In the genomic region with DNA sequence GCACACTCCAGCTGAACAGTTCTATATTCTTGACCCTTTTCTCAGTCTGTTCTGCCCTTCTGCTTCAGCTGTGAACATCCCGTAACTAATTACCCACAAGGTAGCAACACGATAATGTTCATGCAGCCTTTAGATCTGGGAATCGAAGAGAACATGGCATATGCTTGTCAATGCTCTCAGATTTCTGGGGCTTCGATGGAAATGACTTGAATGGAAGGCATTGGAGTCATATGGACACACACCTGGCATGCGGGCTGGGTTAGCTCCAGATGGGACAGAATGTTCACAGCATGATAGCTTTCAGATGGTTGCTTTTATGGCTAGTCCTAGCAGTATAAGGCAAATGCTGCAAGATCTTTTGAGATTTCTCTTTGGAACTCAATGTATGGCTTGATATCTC, we compare ENCODE assay signal across 17 mouse cellular contexts.
"Had no signal": no experiment of that assay in that cellular context is flagged by ENCODE, and none has a peak within 500 bp of the region (broad histone marks: within the 10 kb centered on the region; RNA-seq: fewer than 3 reads in every experiment).

No protein-coding gene starts in this region.

- H3K27ac ChIP-seq: kidney, postnatal 0 days; layer of hippocampus, adult 2 months; limb, embryonic 13.5 days; midbrain, embryonic 12.5 days; stomach, embryonic 15.5 days had no signal

- H3K36me3 ChIP-seq: limb, embryonic 13.5 days; midbrain, embryonic 12.5 days; stomach, embryonic 15.5 days had no signal

- H3K4me3 ChIP-seq: layer of hippocampus, adult 2 months; limb, embryonic 13.5 days; megakaryocyte, embryonic 14.5 days; midbrain, embryonic 12.5 days; stomach, embryonic 15.5 days had no signal

- H3K9ac ChIP-seq: limb, embryonic 13.5 days; lung, embryonic 14.5 days; midbrain, embryonic 12.5 days; stomach, embryonic 15.5 days had no signal

- H3K9me3 ChIP-seq: limb, embryonic 13.5 days; megakaryocyte, embryonic 14.5 days; midbrain, embryonic 12.5 days; stomach, embryonic 15.5 days had no signal

- H3K4me1 ChIP-seq: stomach, embryonic 15.5 days had no signal

- ATAC-seq: midbrain, embryonic 16.5 days had no signal

- H3K27me3 ChIP-seq: limb, embryonic 13.5 days; megakaryocyte, embryonic 14.5 days; midbrain, embryonic 12.5 days; stomach, embryonic 15.5 days had no signal

- DNase-seq: kidney, adult 11 months; kidney, adult 9 months; kidney, postnatal 36 days; layer of hippocampus, postnatal 36 days; lung, embryonic 14.5 days; lung, postnatal 10 days; lung, postnatal 4 days; right cerebral cortex, postnatal 14 days; thymus, adult 2 months; thymus, postnatal 25 days had no signal
